Mouse (Mus musculus) cerebellum, adult 2 months (tissue): ENCODE results near the gene Glg1.

Source experiments
- CTCF ChIP-seq: fragments of 200-500 bp; IDR thresholded peaks from 2 replicates; pipeline ENCODE4 v1.5.1; 2011; ENCODE audit warnings: low read depth, mild to moderate bottlenecking, control low read depth, low read length, moderate library complexity, borderline replicate concordance; ENCODE audit not compliant: insufficient read depth
- POLR2A ChIP-seq: fragments of 200-500 bp; IDR thresholded peaks from 2 replicates; pipeline ENCODE4 v1.6.1; 2011; ENCODE audit warnings: low read length, control low read depth, borderline replicate concordance; ENCODE audit not compliant: insufficient read depth

- TF ChIP-seq CTCF: peak; percentile 13; the same call in 1 of the 2 replicates
- no peak for TF ChIP-seq POLR2A
These were observed 41.9 kb upstream of the Glg1 start for GRCm38 (mm10) chr8:111300597-111301546.
